Mouse (Mus musculus) hindbrain, embryonic 15.5 days (tissue): ENCODE measurements around the gene Slc12a8. TPM values are rescaled to one million over a fixed set of nuclear protein-coding genes. Genes with fewer than 3 reads are reported as not detected.

Experiments
- ATAC-seq: fragments of 200-750 bp; cut with Nextera tagmentation; 2 replicates; pipeline ENCODE4 v1.8.0; 2017; ENCODE audit warnings: low read depth, moderate number of reproducible peaks, moderate TSS enrichment; ENCODE audit not compliant: low FRiP score
- H3K27ac ChIP-seq: fragments of 300-500 bp; sonication (generic); replicated peaks from 2 replicates; pipeline ENCODE4 v1.5.1; 2015; ENCODE audit warnings: mild to moderate bottlenecking, inconsistent platforms
- H3K27me3 ChIP-seq: fragments of 300-500 bp; sonication (generic); 2 replicates; pipeline ENCODE4 v1.6.1; 2015; ENCODE audit warnings: control low read depth, inconsistent platforms
- H3K36me3 ChIP-seq: fragments of 300-500 bp; sonication (generic); 2 replicates; pipeline ENCODE4 v1.6.1; 2015; ENCODE audit warnings: control low read depth, inconsistent platforms
- H3K4me1 ChIP-seq: fragments of 300-500 bp; sonication (generic); replicated peaks from 2 replicates; pipeline ENCODE4 v1.6.1; 2015; ENCODE audit warnings: control low read depth, inconsistent platforms
- H3K4me2 ChIP-seq: fragments of 300-500 bp; sonication (generic); 2 replicates; pipeline ENCODE4 v1.6.1; 2015; ENCODE audit warnings: moderate library complexity, mild to moderate bottlenecking, inconsistent platforms
- H3K4me3 ChIP-seq: fragments of 300-500 bp; sonication (generic); 2 replicates; pipeline ENCODE4 v1.5.1; 2015; ENCODE audit warnings: mild to moderate bottlenecking, inconsistent platforms
- H3K9ac ChIP-seq: fragments of 300-500 bp; sonication (generic); 2 replicates; pipeline ENCODE4 v1.6.1; 2015; ENCODE audit warnings: inconsistent platforms
- H3K9me3 ChIP-seq: fragments of 300-500 bp; sonication (generic); 2 replicates; pipeline ENCODE4 v1.6.1; 2016; ENCODE audit warnings: control low read depth, inconsistent platforms
- WGBS: fragments of 180-500 bp; shearing (Covaris S2); methylation state at CpG from one replicate; pipeline ENCODE4 v1.1.7; 2015; 5-methylcytosine and 5-hydroxymethylcytosine counted together
- polyA plus RNA-seq: library from polyadenylated mRNA; unstranded; fragments of >200 nt; fragmentation: Nextera tagmentation; extraction: Ambion mirVana; gene quantifications from 2 replicates; pipeline ENCODE4 v1.2.1, GENCODE M21; 2015

Gene Slc12a8
- polyA plus RNA-seq, 1 experiment from 2014 or later = 0.69 TPM

- Histone ChIP-seq H3K9ac (no peak overlapping the region), H3K36me3 (no peaks in the 10 kb centered on the region), H3K4me2 (peak overlapping the region; percentile 67), H3K4me1 (peaks cover 12% of the 10 kb centered on the region), H3K27me3 (no peaks in the 10 kb centered on the region), H3K4me3 (peak overlapping the region; percentile 31; the same call in 1 of the 2 replicates), H3K27ac (no peak overlapping the region), H3K9me3 (no peaks in the 10 kb centered on the region)
- ATAC-seq = no peak
- WGBS = 18% methylated on average over 4 of the region's 4 CpGs
Observed at GRCm38 (mm10) chr16:33517627-33518026, 499 bp downstream of the Slc12a8 start.

GRCm38 (mm10) chr16:33518236-33518635, 1.1 kb downstream of the Slc12a8 start:
- H3K4me1 ChIP-seq = peaks cover 12% of the 10 kb centered on the region
- 79% methylated on average over 7 of the region's 7 CpGs for WGBS

GRCm38 (mm10) chr16:33519916-33520568, 2.9 kb downstream of the Slc12a8 start:
- ATAC-seq = no peak
- Histone ChIP-seq H3K4me3 (no peak overlapping the region), H3K4me1 (peaks cover 12% of the 10 kb centered on the region), H3K27me3 (no peaks in the 10 kb centered on the region), H3K4me2 (no peak overlapping the region), H3K9me3 (no peaks in the 10 kb centered on the region), H3K36me3 (no peaks in the 10 kb centered on the region), H3K27ac (no peak overlapping the region), H3K9ac (no peak overlapping the region)
- 63% methylated on average over 6 of the region's 6 CpGs for WGBS

More at GRCm38 (mm10) chr16:33518236-33518635, 1.1 kb downstream of the Slc12a8 start:
- ATAC-seq = no peak
- no peak overlapping the region for H3K9ac ChIP-seq
- no peaks in the 10 kb centered on the region for H3K36me3 ChIP-seq
- no peak overlapping the region for H3K4me2 ChIP-seq
- no peak overlapping the region for H3K27ac ChIP-seq
- H3K27me3 ChIP-seq = no peaks in the 10 kb centered on the region
- H3K4me3 ChIP-seq = no peak overlapping the region
- no peaks in the 10 kb centered on the region for H3K9me3 ChIP-seq

- H3K9ac ChIP-seq = no peak overlapping the region
- no peaks in the 10 kb centered on the region for H3K27me3 ChIP-seq
- H3K36me3 ChIP-seq = no peaks in the 10 kb centered on the region
- no peaks in the 10 kb centered on the region for H3K9me3 ChIP-seq
- H3K4me3 ChIP-seq = no peak overlapping the region
- 52% methylated on average over 4 of the region's 4 CpGs for WGBS
- no peak overlapping the region for H3K4me2 ChIP-seq
- peaks cover 2% of the 10 kb centered on the region; the same call in 1 of the 2 replicates for H3K4me1 ChIP-seq
- no peak for ATAC-seq
- no peak overlapping the region for H3K27ac ChIP-seq
Observed at GRCm38 (mm10) chr16:33522516-33522915, 5.4 kb downstream of the Slc12a8 start.

GRCm38 (mm10) chr16:33523571-33523970, 6.4 kb downstream of the Slc12a8 start:
- no peak overlapping the region for H3K27ac ChIP-seq
- H3K9me3 ChIP-seq = no peaks in the 10 kb centered on the region; the same call in 1 of the 2 replicates
- no peak overlapping the region for H3K9ac ChIP-seq
- ATAC-seq = no peak
- H3K4me3 ChIP-seq = no peak overlapping the region
- no peak overlapping the region for H3K4me2 ChIP-seq
- WGBS = 71% methylated on average over 10 of the region's 10 CpGs
- no peaks in the 10 kb centered on the region for H3K4me1 ChIP-seq
- H3K27me3 ChIP-seq = no peaks in the 10 kb centered on the region
- H3K36me3 ChIP-seq = no peaks in the 10 kb centered on the region

GRCm38 (mm10) chr16:33529502-33530454, 12.7 kb downstream of the Slc12a8 start:
- 31% methylated on average over 11 of the region's 11 CpGs for WGBS

GRCm38 (mm10) chr16:33531184-33531583, 14.1 kb downstream of the Slc12a8 start:
- no peaks in the 10 kb centered on the region for H3K27me3 ChIP-seq
- no peak overlapping the region for H3K4me3 ChIP-seq
- H3K9ac ChIP-seq = no peak overlapping the region
- H3K36me3 ChIP-seq = no peaks in the 10 kb centered on the region
- H3K27ac ChIP-seq = no peak overlapping the region
- 79% methylated on average over 8 of the region's 8 CpGs for WGBS
- no peak for ATAC-seq
- no peaks in the 10 kb centered on the region; the same call in 1 of the 2 replicates for H3K9me3 ChIP-seq
- no peak overlapping the region for H3K4me2 ChIP-seq
- H3K4me1 ChIP-seq = 0 out of 2 replicates have a peak, but pooled peaks cover 9% of the 10 kb centered on the region

More at GRCm38 (mm10) chr16:33529502-33530454, 12.7 kb downstream of the Slc12a8 start:
- Histone ChIP-seq H3K36me3 (no peaks in the 10 kb centered on the region), H3K4me2 (no peak overlapping the region), H3K9me3 (no peaks in the 10 kb centered on the region; the same call in 1 of the 2 replicates), H3K27me3 (no peaks in the 10 kb centered on the region), H3K27ac (no peak overlapping the region), H3K4me1 (0 out of 2 replicates have a peak, but pooled peaks cover 9% of the 10 kb centered on the region), H3K9ac (no peak overlapping the region), H3K4me3 (no peak overlapping the region)
- no peak; the same call in 1 of the 2 replicates for ATAC-seq

- Histone ChIP-seq H3K4me2 (no peak overlapping the region), H3K27me3 (no peaks in the 10 kb centered on the region), H3K36me3 (no peaks in the 10 kb centered on the region), H3K27ac (no peak overlapping the region), H3K9ac (no peak overlapping the region), H3K9me3 (no peaks in the 10 kb centered on the region), H3K4me1 (0 out of 2 replicates have a peak, but pooled peaks cover 5% of the 10 kb centered on the region), H3K4me3 (no peak overlapping the region)
- ATAC-seq = no peak
- 87% methylated on average over 8 of the region's 8 CpGs for WGBS
Observed at GRCm38 (mm10) chr16:33536456-33536855, 19.3 kb downstream of the Slc12a8 start.

GRCm38 (mm10) chr16:33537499-33538225, 20.5 kb downstream of the Slc12a8 start:
- Histone ChIP-seq H3K9me3 (no peaks in the 10 kb centered on the region), H3K4me3 (no peak overlapping the region), H3K4me1 (0 out of 2 replicates have a peak, but pooled peaks cover 5% of the 10 kb centered on the region), H3K4me2 (no peak overlapping the region), H3K27me3 (no peaks in the 10 kb centered on the region), H3K27ac (no peak overlapping the region), H3K36me3 (no peaks in the 10 kb centered on the region), H3K9ac (no peak overlapping the region)
- WGBS = 73% methylated on average over 21 of the region's 21 CpGs
- no peak for ATAC-seq

GRCm38 (mm10) chr16:33544346-33544745, 27.2 kb downstream of the Slc12a8 start:
- Histone ChIP-seq H3K9ac (no peak overlapping the region), H3K4me2 (no peak overlapping the region), H3K27ac (no peak overlapping the region), H3K36me3 (no peaks in the 10 kb centered on the region), H3K4me1 (no peaks in the 10 kb centered on the region), H3K4me3 (no peak overlapping the region), H3K27me3 (no peaks in the 10 kb centered on the region), H3K9me3 (no peaks in the 10 kb centered on the region)
- 94% methylated on average over 2 of the region's 2 CpGs for WGBS
- no peak for ATAC-seq

GRCm38 (mm10) chr16:33545530-33545929, 28.4 kb downstream of the Slc12a8 start:
- WGBS = 87% methylated on average over 4 of the region's 4 CpGs
- Histone ChIP-seq H3K4me2 (no peak overlapping the region), H3K27ac (no peak overlapping the region), H3K27me3 (no peaks in the 10 kb centered on the region), H3K4me3 (no peak overlapping the region), H3K9me3 (no peaks in the 10 kb centered on the region), H3K4me1 (no peaks in the 10 kb centered on the region), H3K36me3 (no peaks in the 10 kb centered on the region), H3K9ac (no peak overlapping the region)
- no peak for ATAC-seq
